In the genomic region with DNA sequence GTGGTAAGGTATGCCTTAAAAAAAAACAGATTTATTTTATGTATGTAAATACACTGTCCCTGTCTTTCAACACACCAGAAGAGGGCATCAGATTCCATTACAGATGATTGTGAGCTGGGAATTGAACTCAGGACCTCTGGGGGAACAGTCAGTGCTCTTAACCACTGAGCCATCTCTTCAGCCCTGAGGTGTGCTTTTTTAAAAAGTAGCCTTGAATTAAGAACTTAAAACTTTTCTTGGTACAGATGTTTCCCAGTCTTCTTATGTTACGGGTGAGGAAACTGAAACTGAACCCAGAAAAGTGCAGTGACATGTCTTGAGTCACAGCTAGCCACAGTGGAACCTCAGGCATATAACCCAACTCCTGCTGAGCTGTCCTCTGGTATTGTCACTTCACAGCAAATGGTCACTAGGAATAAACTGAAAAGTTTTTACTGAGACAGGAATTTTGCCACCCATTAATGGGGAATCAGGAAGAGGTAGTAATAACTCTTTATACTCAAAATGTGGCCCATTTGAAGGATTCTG, we compare ENCODE assay signal across 13 mouse cellular contexts. TPM values are rescaled to one million over a fixed set of nuclear protein-coding genes. Genes with fewer than 3 reads are reported as not detected.
DNase-seq lines count a peak whose midpoint lies in the region; ATAC-seq and TF ChIP-seq lines count a peak whose summit lies in the region.
"Had no signal": no experiment of that assay in that cellular context is flagged by ENCODE, and none has a peak within 500 bp of the region (broad histone marks: within the 10 kb centered on the region; RNA-seq: fewer than 3 reads in every experiment).

No protein-coding gene starts in this region.

- H3K4me2 ChIP-seq in CH12.LX (ENCODE audit: insufficient read depth, low read depth, poor library complexity, severe bottlenecking) = peak overlapping the region; percentile 39; the same call in 1 of the 2 replicates
- H3K4me2 ChIP-seq in liver, postnatal 0 days (ENCODE audit: low read depth, low read length) = peak overlapping the region; percentile 67
- H3K4me2 ChIP-seq: neural tube, embryonic 12.5 days had no signal

- no peak overlapping the region for H3K27ac ChIP-seq in layer of hippocampus, adult 2 months
- H3K27ac ChIP-seq in CH12.LX (ENCODE audit: insufficient read depth, low read depth) = no peak overlapping the region
- peak overlapping the region; percentile 91 for H3K27ac ChIP-seq in liver, postnatal 0 days (ENCODE audit: low read depth)
- H3K27ac ChIP-seq: hindbrain, embryonic 10.5 days; neural tube, embryonic 12.5 days had no signal

- peak; percentile 19; the same call in 1 of the 2 replicates for TF ChIP-seq CTCF in layer of hippocampus, adult 2 months (conservative IDR thresholded peaks at IDR 0.05)
- TF ChIP-seq CTCF in CH12.LX (conservative IDR thresholded peaks at IDR 0.05 in 1 of 2, IDR thresholded peaks at IDR 0.05 in 1 of 2; ENCODE audit: low read depth in 2 of 2, low read length in 2 of 2) = no peak; a peak in 1 of 4 replicates
- peak; percentile 17; the same call in 1 of the 2 replicates for TF ChIP-seq CTCF in liver, postnatal 0 days (IDR thresholded peaks at IDR 0.05; ENCODE audit: low read depth)

- 81% methylated on average over 1 of the region's 1 CpGs for WGBS in liver, postnatal 0 days (ENCODE audit: insufficient replicate concordance)

- no peaks in the 10 kb centered on the region for H3K9me3 ChIP-seq in CH12.LX (replicated peaks; ENCODE audit: low read length)
- H3K9me3 ChIP-seq in erythroblast, embryonic 14.5 days (ENCODE audit: control insufficient read depth, low read length) = no peaks in the 10 kb centered on the region
- H3K9me3 ChIP-seq in liver, postnatal 0 days (ENCODE audit: low read length) = no peaks in the 10 kb centered on the region
- H3K9me3 ChIP-seq: G1E; hindbrain, embryonic 10.5 days; neural tube, embryonic 12.5 days had no signal

- DNase-seq in layer of hippocampus, adult 2 months (ENCODE audit: low spot score in 2 of 2) = no peak
- no peak for DNase-seq in layer of hippocampus, adult 18-20 months (ENCODE audit: low spot score in 2 of 2)
- DNase-seq in CH12.LX (ENCODE audit: extremely low read depth) = no peak
- DNase-seq in liver, postnatal 0 days = no peak
- DNase-seq in yolk sac, embryonic 10.5 days (ENCODE audit: low spot score) = no peak
- DNase-seq: adrenal gland, adult 8-10 months; cerebellum, adult 11 months; gastrocnemius, postnatal 10 days had no signal

- TF ChIP-seq POLR2A in CH12.LX (IDR thresholded peaks at IDR 0.05; ENCODE audit: low read depth, low read length) = no peak

- no peak overlapping the region; the same call in 1 of the 2 replicates for H3K9ac ChIP-seq in CH12.LX (ENCODE audit: insufficient read depth, low read depth)
- H3K9ac ChIP-seq in liver, postnatal 0 days (replicated peaks) = peak overlapping the region; percentile 65
- H3K9ac ChIP-seq: neural tube, embryonic 12.5 days had no signal

- no peaks in the 10 kb centered on the region for H3K79me2 ChIP-seq in CH12.LX (replicated peaks; ENCODE audit: control insufficient read depth, extremely low read depth, insufficient read depth, poor library complexity, severe bottlenecking)

- peaks cover 0 to 21% of the 10 kb centered on the region in 2 experiments; a peak in 2 of 4 replicates for H3K4me1 ChIP-seq in CH12.LX (ENCODE audit: control insufficient read depth in 1 of 2, insufficient read depth in 2 of 2)
- peaks cover 39% of the 10 kb centered on the region for H3K4me1 ChIP-seq in erythroblast, embryonic 14.5 days (ENCODE audit: control insufficient read depth)
- peaks cover 17% of the 10 kb centered on the region for H3K4me1 ChIP-seq in liver, postnatal 0 days (ENCODE audit: insufficient read depth)
- H3K4me1 ChIP-seq: hindbrain, embryonic 10.5 days; neural tube, embryonic 12.5 days had no signal

- peaks cover 20 to 65% of the 10 kb centered on the region in 2 experiments for H3K36me3 ChIP-seq in CH12.LX (replicated peaks in 1 of 2; ENCODE audit: control insufficient read depth in 1 of 2, insufficient read depth in 1 of 2, low read length in 1 of 2)
- peaks cover 87% of the 10 kb centered on the region for H3K36me3 ChIP-seq in erythroblast, embryonic 14.5 days (ENCODE audit: control insufficient read depth)
- peaks cover 24% of the 10 kb centered on the region; the same call in 1 of the 2 replicates for H3K36me3 ChIP-seq in liver, postnatal 0 days (replicated peaks; ENCODE audit: insufficient read depth, low read length)

- no peaks in the 10 kb centered on the region for H3K27me3 ChIP-seq in CH12.LX (replicated peaks)
- no peaks in the 10 kb centered on the region for H3K27me3 ChIP-seq in erythroblast, embryonic 14.5 days (ENCODE audit: control insufficient read depth)
- H3K27me3 ChIP-seq in liver, postnatal 0 days (ENCODE audit: insufficient read depth, low read length) = no peaks in the 10 kb centered on the region
- H3K27me3 ChIP-seq: neural tube, embryonic 12.5 days had no signal

- no peak overlapping the region for H3K4me3 ChIP-seq in layer of hippocampus, adult 2 months
- H3K4me3 ChIP-seq in CH12.LX (replicated peaks in 1 of 3; ENCODE audit: low read depth in 2 of 3, low read length in 2 of 3, poor library complexity in 1 of 3) = no peak overlapping the region
- peak overlapping the region; percentile 63 for H3K4me3 ChIP-seq in erythroblast, embryonic 14.5 days (replicated peaks)
- peak overlapping the region; percentile 36; the same call in 1 of the 2 replicates for H3K4me3 ChIP-seq in liver, postnatal 0 days (ENCODE audit: low read depth, low read length)
- H3K4me3 ChIP-seq: hindbrain, embryonic 10.5 days; neural tube, embryonic 12.5 days had no signal

- no peak for TF ChIP-seq RAD21 in CH12.LX (IDR thresholded peaks at IDR 0.05; ENCODE audit: low read depth, low read length)

- in situ Hi-C loops in CH12.LX (cut with MboI; ENCODE audit: low pct_ligation_motif_present, low pct_unique_long_range_greater_than_20kb, low sequenced_read_pairs) = no loop called here

- dilution Hi-C loops in CH12.LX (cut with MboI; ENCODE audit: extremely low pct_ligation_motif_present, extremely low pct_unique_long_range_greater_than_20kb, low sequenced_read_pairs) = no loop called here

- no peak for TF ChIP-seq EP300 in CH12.LX (IDR thresholded peaks at IDR 0.05; ENCODE audit: low read length)
- no peak for TF ChIP-seq EP300 in liver, postnatal 0 days (IDR thresholded peaks at IDR 0.05; ENCODE audit: low read depth)

- ATAC-seq in liver, postnatal 0 days = peak; percentile 28; the same call in 1 of the 2 replicates
- ATAC-seq in cerebellum, adult (ENCODE audit: insufficient number of reproducible peaks, low FRiP score, low TSS enrichment) = no peak

TF ChIP-seq in CH12.LX, 34 proteins besides CTCF, POLR2A, EP300 and RAD21:
- TF ChIP-seq TBP (conservative IDR thresholded peaks at IDR 0.05; ENCODE audit: low read depth, low read length) = peak; percentile 85
- no peak for TF ChIP-seq UBTF (IDR thresholded peaks at IDR 0.05; ENCODE audit: low read depth, low read length)

RNA-seq across cellular contexts. Expression of a gene that starts 21.2 kb away (rescaled TPM):
- total RNA-seq in layer of hippocampus, adult 2 months (2021) = 100 to 1,000 TPM; 179 to 184 TPM
- total RNA-seq in layer of hippocampus, adult 18-20 months (2021) = 100 to 1,000 TPM; 197 to 204 TPM
- 68.9 and 81.2 TPM in 2 replicates for total RNA-seq in CH12.LX (2012; rRNA removed)
- total RNA-seq in CH12.LX (2014; rRNA removed) = 47.3 and 73.0 TPM in 2 replicates
- 318 and 337 TPM in 2 replicates for polyA plus RNA-seq in CH12.LX (2012; ENCODE audit: insufficient read length, low read depth)
- 148 and 149 TPM in 2 replicates for polyA plus RNA-seq in erythroblast, embryonic 14.5 days (2012)
- polyA plus RNA-seq in liver, postnatal 0 days (2015; fragmentation: Nextera tagmentation; extraction: Ambion mirVana) = 206 and 208 TPM in 2 replicates

Comparison
In these comparisons a context has a peak if more than half of its experiments do, and no peak if none do; other contexts are left out.
1. H3K4me3 ChIP-seq: peak in erythroblast, embryonic 14.5 days (single experiment) and liver, postnatal 0 days (single experiment); none in layer of hippocampus, adult 2 months (single experiment) and CH12.LX (0 of 3).
2. CTCF ChIP-seq: peak in layer of hippocampus, adult 2 months (single experiment) and liver, postnatal 0 days (single experiment); none in CH12.LX (0 of 2).